Mouse (Mus musculus) liver, embryonic 14.5 days (tissue): Measurements from ENCODE around the gene Xndc1. TPM values are rescaled to one million over a fixed set of nuclear protein-coding genes. Genes with fewer than 3 reads are reported as not detected.
A peak's percentile ranks its signal among the peaks of the same experiment; 100 is the strongest.
"Not testable (repeated sequence)": the region's sequence is repeated elsewhere in the genome, so short reads cannot be mapped to it uniquely, and the experiment has no call there.

Experiments used
- ATAC-seq: fragments of 200-750 bp; cut with Nextera tagmentation; 2 replicates; pipeline ENCODE4 v1.8.0; 2017; ENCODE audit warnings: moderate number of reproducible peaks, mild to moderate bottlenecking, moderate library complexity; ENCODE audit not compliant: insufficient read depth
- DNase-seq, 3 experiments: peaks; one replicate each; pipeline ENCODE4 v3.0.0-alpha.2; 2012 to 2013; ENCODE audit warnings: low read depth in 3 of 3, low spot score in 3 of 3
- H3K27ac ChIP-seq: fragments of 300-500 bp; sonication (generic); 2 replicates; pipeline ENCODE4 v1.5.1; 2014; ENCODE audit warnings: moderate library complexity, mild to moderate bottlenecking, control low read depth, inconsistent platforms
- H3K27me3 ChIP-seq: fragments of 300-500 bp; sonication (generic); 2 replicates; pipeline ENCODE4 v1.6.1; 2014; ENCODE audit warnings: mild to moderate bottlenecking, low read length, moderate library complexity; ENCODE audit not compliant: control insufficient read depth, insufficient read depth
- H3K36me3 ChIP-seq: fragments of 300-500 bp; sonication (generic); replicated peaks from 2 replicates; pipeline ENCODE4 v1.6.1; 2014; ENCODE audit warnings: low read depth; ENCODE audit not compliant: control insufficient read depth, insufficient read depth
- H3K4me1 ChIP-seq, 2 experiments: fragments of 200-500 bp in 1 of 2; fragments of 300-500 bp in 1 of 2; sonication (generic) in 1 of 2; replicated peaks; 2 replicates each; pipeline ENCODE4 v1.6.1; 2012 to 2014; ENCODE audit warnings: antibody characterized with exemption in 1 of 2, inconsistent platforms in 1 of 2, low read length in 1 of 2; ENCODE audit not compliant: control insufficient read depth in 2 of 2, insufficient read depth in 2 of 2
- H3K4me2 ChIP-seq: fragments of 300-500 bp; sonication (generic); 2 replicates; pipeline ENCODE4 v1.6.1; 2014; ENCODE audit warnings: low read depth, mild to moderate bottlenecking, control low read depth, moderate library complexity
- H3K4me3 ChIP-seq, 2 experiments: fragments of 200-500 bp in 1 of 2; fragments of 300-500 bp in 1 of 2; sonication (generic) in 1 of 2; 2 replicates each; pipeline ENCODE4 v1.5.1; 2012 to 2014; ENCODE audit warnings: low read depth in 2 of 2, low read length in 2 of 2, mild to moderate bottlenecking in 2 of 2, control low read depth in 1 of 2, inconsistent platforms in 1 of 2, moderate library complexity in 1 of 2; ENCODE audit not compliant: insufficient read depth in 1 of 2
- H3K9ac ChIP-seq: fragments of 300-500 bp; sonication (generic); replicated peaks from 2 replicates; pipeline ENCODE4 v1.6.1; 2014; ENCODE audit warnings: mild to moderate bottlenecking, control low read depth, moderate library complexity
- H3K9me3 ChIP-seq: fragments of 300-500 bp; sonication (generic); 2 replicates; pipeline ENCODE4 v1.6.1; 2016; ENCODE audit warnings: low read length, mixed read lengths; ENCODE audit not compliant: control insufficient read depth
- CTCF ChIP-seq: IDR thresholded peaks from 2 replicates; pipeline ENCODE4 v1.5.1; 2016; ENCODE audit warnings: antibody characterized with exemption, low read depth, control low read depth
- EP300 ChIP-seq: IDR thresholded peaks from 2 replicates; pipeline ENCODE4 v1.6.1; 2016; ENCODE audit warnings: antibody characterized with exemption, low read depth
- WGBS: fragments of 180-500 bp; shearing (Covaris S2); extraction: QIAGEN DNeasy Blood & Tissue Kit; methylation state at CpG from one replicate; pipeline ENCODE4 v1.1.7; 2014; ENCODE audit not compliant: insufficient replicate concordance; 5-methylcytosine and 5-hydroxymethylcytosine counted together
- polyA plus RNA-seq, 2 experiments: library from polyadenylated mRNA; depleted of rRNA in 1 of 2; stranded (reverse) in 1 of 2; unstranded in 1 of 2; fragments of >200 nt; fragmentation: Nextera tagmentation in 1 of 2; extraction: Ambion mirVana in 1 of 2; gene quantifications; 2 replicates each; pipeline versions ENCODE4 v1.2.1 to v1.2.3; 2012 to 2014

Gene Xndc1
- polyA plus RNA-seq, 2 experiments, result 5.4 to 16.0 TPM

GRCm38 (mm10) chr7:102035534-102035933, 29.8 kb upstream of the Xndc1 start:
- H3K27me3 ChIP-seq, result no peaks in the 10 kb centered on the region
- no peak for ATAC-seq
- H3K9me3 ChIP-seq, result no peaks in the 10 kb centered on the region
- H3K9ac ChIP-seq, result no peak overlapping the region
- DNase-seq, result no peak
- H3K36me3 ChIP-seq, result peaks cover 17% of the 10 kb centered on the region
- no peak overlapping the region for H3K4me2 ChIP-seq
- TF ChIP-seq EP300 (no peak), CTCF (no peak)
- WGBS, result 83% methylated on average over 2 of the region's 2 CpGs
- H3K4me1 ChIP-seq, result no peaks in the 10 kb centered on the region
- no peak overlapping the region for H3K4me3 ChIP-seq
- H3K27ac ChIP-seq, result no peak overlapping the region

- TF ChIP-seq CTCF, result no peak
- H3K36me3 ChIP-seq, result peaks cover 17% of the 10 kb centered on the region
- H3K4me1 ChIP-seq, result no peaks in the 10 kb centered on the region
- no peaks in the 10 kb centered on the region for H3K27me3 ChIP-seq
- ATAC-seq, result no peak
- H3K9ac ChIP-seq, result no peak overlapping the region
- no peaks in the 10 kb centered on the region for H3K9me3 ChIP-seq
- H3K4me3 ChIP-seq, result no peak overlapping the region
- no peak overlapping the region for H3K27ac ChIP-seq
- DNase-seq, result no peak
- WGBS, result 86% methylated on average over 3 of the region's 3 CpGs
- no peak overlapping the region for H3K4me2 ChIP-seq
These were observed 28.0 kb upstream of the Xndc1 start for GRCm38 (mm10) chr7:102037318-102037717.

GRCm38 (mm10) chr7:102042314-102042713, 23.0 kb upstream of the Xndc1 start:
- no peak for TF ChIP-seq EP300
- TF ChIP-seq CTCF, result no peak
- Histone ChIP-seq H3K36me3 (peaks cover 11% of the 10 kb centered on the region), H3K4me2 (no peak overlapping the region), H3K4me3 (no peak overlapping the region), H3K9me3 (no peaks in the 10 kb centered on the region), H3K4me1 (no peaks in the 10 kb centered on the region), H3K27ac (no peak overlapping the region), H3K9ac (no peak overlapping the region), H3K27me3 (no peaks in the 10 kb centered on the region)
- no peak for ATAC-seq
- no peak for DNase-seq
- 58% methylated on average over 2 of the region's 2 CpGs for WGBS

- not testable (repeated sequence) for H3K4me3 ChIP-seq, DNase-seq, H3K4me2 ChIP-seq, H3K9ac ChIP-seq, H3K36me3 ChIP-seq, H3K4me1 ChIP-seq, H3K27me3 ChIP-seq, H3K9me3 ChIP-seq, H3K27ac ChIP-seq, ATAC-seq
- peak; percentile 62 for TF ChIP-seq CTCF
These were observed 16.8 kb upstream of the Xndc1 start for GRCm38 (mm10) chr7:102048524-102048923.

- Histone ChIP-seq H3K4me1 (peaks cover 18 to 22% of the 10 kb centered on the region in 2 experiments), H3K4me2 (no peak overlapping the region), H3K27me3 (no peaks in the 10 kb centered on the region), H3K4me3 (no peak overlapping the region), H3K27ac (no peak overlapping the region), H3K9me3 (no peaks in the 10 kb centered on the region), H3K9ac (no peak overlapping the region), H3K36me3 (peaks cover 3% of the 10 kb centered on the region)
- WGBS, result 29% methylated on average over 3 of the region's 3 CpGs
- DNase-seq (no peak), ATAC-seq (no peak)
- TF ChIP-seq CTCF, result no peak
These were observed 4.0 kb upstream of the Xndc1 start for GRCm38 (mm10) chr7:102061353-102061752.

- peaks cover 20 to 25% of the 10 kb centered on the region in 2 experiments for H3K4me1 ChIP-seq
- H3K9me3 ChIP-seq, result no peaks in the 10 kb centered on the region
- ATAC-seq (no peak), DNase-seq (no peak)
- 52% methylated on average over 1 of the region's 1 CpGs for WGBS
- H3K9ac ChIP-seq, result no peak overlapping the region; the same call in 1 of the 2 replicates
- H3K36me3 ChIP-seq, result no peaks in the 10 kb centered on the region; the same call in none of the 2 replicates
- no peaks in the 10 kb centered on the region for H3K27me3 ChIP-seq
- peak overlapping the region; percentile 33 for H3K4me2 ChIP-seq
- H3K27ac ChIP-seq, result no peak overlapping the region
- H3K4me3 ChIP-seq, result no peak overlapping the region
- TF ChIP-seq CTCF, result no peak
- TF ChIP-seq EP300, result no peak
These were observed 3.1 kb upstream of the Xndc1 start for GRCm38 (mm10) chr7:102062203-102062602.
